Mouse (Mus musculus) layer of hippocampus, postnatal 10 days (tissue): ENCODE measurements around the gene Pole3. TPM values are rescaled to one million over a fixed set of nuclear protein-coding genes. Genes with fewer than 3 reads are reported as not detected.
"Not testable (repeated sequence)": the region's sequence is repeated elsewhere in the genome, so short reads cannot be mapped to it uniquely, and the experiment has no call there.

ENCODE experiments used
- DNase-seq, 2 experiments: peaks; one replicate each; pipeline ENCODE4 v3.0.0; 2021; ENCODE audit warnings: low spot score in 2 of 2
- total RNA-seq, 2 experiments: library from RNA; stranded (reverse); gene quantifications; 2 replicates each; pipeline ENCODE4 v1.2.3; 2021

Gene Pole3
- total RNA-seq, 2 experiments from 2014 or later = 29.4 to 30.5 TPM

DNA sequence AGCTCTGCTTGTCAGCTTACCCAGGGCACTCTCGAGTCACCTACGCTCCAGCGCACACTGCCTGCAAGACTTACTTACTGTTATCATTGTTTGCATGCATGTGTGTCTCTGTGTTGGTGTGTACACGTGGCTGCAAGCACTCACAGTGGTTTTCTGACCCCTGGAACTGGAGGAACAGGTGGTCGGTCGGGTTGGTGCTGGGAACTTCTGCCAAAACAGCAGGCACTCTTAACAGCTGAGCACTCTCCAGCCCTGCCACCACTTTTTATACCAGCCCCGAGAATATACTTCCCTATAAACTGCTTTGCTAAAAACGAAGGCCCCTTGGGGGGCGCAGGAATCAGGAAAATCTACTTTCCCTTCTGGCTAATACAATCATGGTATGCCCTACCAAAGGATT lies 30.6 kb downstream of the Pole3 start:
- no peak for DNase-seq

GRCm38 (mm10) chr4:62492682-62493081 lies 32.2 kb downstream of the Pole3 start:
- peak; percentile 37 to 45 for DNase-seq

DNA sequence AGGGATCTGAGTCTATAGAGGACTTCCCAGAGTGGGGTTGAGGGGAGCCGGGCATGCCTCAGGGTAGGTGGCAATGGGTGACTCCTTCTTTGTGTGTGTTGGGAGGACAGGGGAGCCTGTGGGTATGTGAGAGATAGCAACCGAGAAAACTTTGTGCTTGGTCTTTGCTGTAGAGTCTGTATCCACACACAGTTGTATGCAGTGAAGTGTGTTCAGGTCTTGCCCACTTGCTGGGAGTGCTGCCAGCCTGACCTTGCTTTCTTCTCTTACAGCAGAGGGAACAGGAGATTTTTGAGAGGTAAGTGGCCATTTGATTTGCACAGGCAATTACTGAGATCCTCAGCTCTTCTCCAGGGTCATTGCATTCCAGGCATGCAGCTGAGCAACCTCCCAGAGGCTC lies 37.0 kb downstream of the Pole3 start:
- no peak for DNase-seq

- DNase-seq = no peak
These were observed 37.7 kb downstream of the Pole3 start for GRCm38 (mm10) chr4:62487172-62487571.

DNA sequence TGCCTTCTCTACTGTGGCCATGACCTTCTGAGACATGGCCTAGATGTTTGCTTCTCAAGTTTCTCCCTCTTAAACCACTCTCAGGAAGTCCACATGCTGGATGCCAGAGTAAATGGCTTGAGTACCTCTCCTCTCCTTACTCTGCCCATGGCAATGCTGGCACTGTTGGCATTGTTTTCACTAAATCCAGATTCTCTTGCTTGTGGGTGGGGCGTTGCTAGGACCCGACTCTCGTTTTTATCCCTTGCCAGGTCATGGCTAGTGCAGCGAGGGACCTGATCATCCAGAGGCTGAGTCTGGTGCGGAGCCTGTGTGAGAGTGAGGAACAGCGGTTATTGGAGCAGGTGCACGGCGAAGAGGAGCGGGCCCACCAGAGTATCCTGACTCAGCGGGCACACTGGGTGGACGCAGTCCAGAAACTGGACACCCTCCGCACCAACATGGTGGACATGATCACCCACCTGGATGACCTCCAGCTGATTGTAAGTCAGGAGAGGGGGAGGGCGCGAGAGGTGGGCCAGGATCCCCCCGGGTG lies 38.6 kb downstream of the Pole3 start:
- DNase-seq = no peak

GRCm38 (mm10) chr4:62485450-62486161 lies 39.3 kb downstream of the Pole3 start:
- DNase-seq = no peak

DNA sequence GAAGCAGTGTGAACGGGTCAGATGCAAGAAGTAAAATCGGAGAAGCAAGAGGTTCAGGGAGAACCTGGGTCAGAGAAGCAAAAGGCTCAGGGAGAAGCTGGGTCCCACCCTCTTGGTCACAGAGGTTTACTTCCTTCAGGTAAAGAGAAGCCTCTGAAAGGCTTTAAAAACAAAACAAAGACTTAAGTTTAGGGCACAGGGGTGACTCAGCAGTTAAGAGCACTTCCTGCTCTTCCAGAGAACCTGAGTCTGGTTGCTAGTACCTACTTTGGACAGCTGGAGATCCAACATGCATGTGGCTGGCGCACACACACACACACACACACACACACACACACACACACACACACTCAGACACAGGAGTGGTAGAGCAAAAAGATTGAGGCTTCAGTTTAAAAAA lies 39.9 kb downstream of the Pole3 start:
- no peak for DNase-seq

GRCm38 (mm10) chr4:62480709-62481605 lies 43.9 kb downstream of the Pole3 start:
- DNase-seq = no peak

DNA sequence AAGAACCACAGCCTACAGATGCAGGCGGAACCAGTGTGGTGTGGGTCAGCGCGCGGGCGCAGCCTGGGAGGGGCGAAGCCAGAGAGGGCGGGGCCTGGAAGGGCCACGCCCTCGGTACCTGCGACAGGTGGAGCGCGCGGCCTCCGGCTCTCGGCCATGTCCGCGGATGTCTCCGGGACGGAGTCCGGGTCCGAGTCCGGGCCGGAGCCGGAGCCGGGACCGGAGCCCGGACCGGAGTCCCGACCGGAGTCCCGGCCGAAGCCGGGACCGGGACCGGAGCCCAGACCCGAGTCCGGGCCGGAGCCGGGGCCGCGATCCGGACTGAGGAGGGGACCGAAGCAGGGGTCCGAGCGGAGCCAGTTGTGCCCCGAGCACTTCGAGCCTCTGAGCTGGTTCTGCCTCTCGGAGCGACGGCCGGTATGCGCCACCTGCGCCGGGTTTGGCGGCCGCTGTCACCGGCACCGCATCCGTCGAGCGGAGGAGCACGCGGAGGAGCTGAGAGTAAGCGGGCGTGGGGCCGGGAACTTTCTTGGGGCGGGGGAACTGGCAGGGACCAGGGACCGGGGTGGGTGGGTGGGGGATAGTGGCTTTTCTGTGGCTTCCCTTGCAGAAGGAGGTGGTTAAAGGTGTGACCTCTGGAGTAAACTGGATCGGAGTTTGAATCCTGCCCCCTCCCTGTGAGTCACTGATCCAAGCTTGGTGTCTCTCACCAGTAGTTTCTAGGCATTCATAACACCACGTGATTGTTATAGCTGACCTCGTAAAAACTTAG lies 44.7 kb downstream of the Pole3 start, which contains the start of gene Bspry:
Gene Bspry, plus strand, starts transcription at position 117 of the 772 bp plus-strand sequence.
- DNase-seq = no peak

- not testable (repeated sequence) for DNase-seq
These were observed 45.3 kb downstream of the Pole3 start for GRCm38 (mm10) chr4:62479593-62479936.

DNA sequence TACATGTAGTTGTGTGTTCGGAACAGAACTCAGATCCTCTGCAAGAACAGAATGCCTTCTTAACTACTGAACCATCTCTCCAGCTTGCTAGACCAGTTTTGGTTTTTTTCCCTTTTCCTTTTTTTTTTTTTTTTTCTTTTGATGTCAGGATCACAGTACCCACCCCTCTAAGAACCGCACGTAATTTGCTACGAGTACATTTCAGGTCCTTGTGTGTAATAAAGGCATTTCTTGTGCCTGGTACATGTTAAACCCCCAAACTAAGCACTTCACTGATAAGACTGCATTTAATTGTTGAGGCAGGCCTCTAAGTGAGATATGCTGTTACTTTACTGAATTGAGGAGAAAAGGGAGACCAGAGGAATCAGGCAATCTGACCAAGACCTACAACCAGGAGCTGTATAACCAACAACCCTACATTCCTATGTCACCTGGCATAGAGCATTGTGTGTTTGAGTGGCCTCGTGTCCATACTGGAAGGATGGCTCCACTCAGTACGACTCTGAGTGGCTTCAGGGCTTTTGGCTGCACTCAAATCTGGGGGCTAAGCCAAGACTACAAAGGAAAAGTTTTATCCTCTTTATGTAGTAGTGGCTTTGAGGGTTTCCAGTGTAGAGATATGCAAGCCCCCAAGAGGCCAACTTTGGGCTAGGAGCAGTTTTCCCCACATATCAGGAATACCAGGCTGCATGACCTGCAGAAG lies 47.2 kb downstream of the Pole3 start:
- DNase-seq = no peak

DNA sequence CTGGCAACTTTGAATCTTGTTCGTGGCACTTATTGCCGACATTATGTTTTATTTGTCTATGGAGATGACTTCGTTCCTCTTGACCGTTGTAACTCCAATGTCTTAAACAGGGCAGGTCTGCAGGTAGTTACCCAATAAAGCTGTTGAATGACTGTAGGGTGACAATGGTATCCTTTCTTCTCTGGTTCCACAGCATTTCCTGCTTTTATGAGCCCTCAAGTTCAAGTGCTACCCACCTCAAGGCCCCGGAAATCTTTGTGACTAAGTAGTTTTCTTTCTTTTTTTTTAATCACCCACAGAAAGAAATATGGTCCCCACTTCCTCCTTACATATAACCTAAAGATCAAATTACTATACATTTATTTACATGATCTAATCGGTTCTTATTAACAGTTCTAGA lies 49.1 kb downstream of the Pole3 start:
- DNase-seq = no peak

GRCm38 (mm10) chr4:62475131-62475530 lies 49.7 kb downstream of the Pole3 start:
- DNase-seq = no peak

Other genes starting within 250 kb of the Pole3 start
- 10 to 100 TPM; 42.8 to 43.6 TPM for gene Fkbp15, start 164.5 kb downstream of the Pole3 start, total RNA-seq
- gene Slc31a1, start 164.3 kb downstream of the Pole3 start, total RNA-seq = 10 to 100 TPM; 35.0 to 35.2 TPM
- 10 to 100 TPM; 47.7 to 54.9 TPM for gene Cdc26, start 116.4 kb downstream of the Pole3 start, total RNA-seq
- 10 to 100 TPM; 13.6 to 14.0 TPM for gene Prpf4, start 116.3 kb downstream of the Pole3 start, total RNA-seq
- gene Rnf183, start 89.8 kb downstream of the Pole3 start, total RNA-seq = not detected
- 10 to 100 TPM in 1 of 2 experiments, 1 to 10 TPM in 1; 6.7 to 10.7 TPM for gene Wdr31, start 54.2 kb downstream of the Pole3 start, total RNA-seq
- gene Bspry, start 45.0 kb downstream of the Pole3 start, total RNA-seq = 1 to 10 TPM in 1 of 2 experiments, under 1 TPM in 1; 0.62 to 1.1 TPM
- gene Hdhd3, start 21.6 kb downstream of the Pole3 start, total RNA-seq = 1 to 10 TPM; 7.1 to 9.4 TPM
- 10 to 100 TPM; 27.7 to 28.0 TPM for gene Alad, start 5.2 kb downstream of the Pole3 start, total RNA-seq
- gene 4933430I17Rik, start 301 bp upstream of the Pole3 start, total RNA-seq = under 1 TPM; 0.18 to 0.46 TPM
- gene Rgs3, start 34.8 kb upstream of the Pole3 start, total RNA-seq = 10 to 100 TPM; 22.2 to 23.9 TPM